Mouse (Mus musculus) T-helper 2 cell (primary cell): ENCODE data around the gene Bbx.

Experiments
- in situ Hi-C: fragments of 300-600 bp; cut with MboI, MseI; formaldehyde crosslinking; loops from one replicate; pipeline ENCODE4 v1.15.1; 2025; ENCODE audit warnings: high pct_unique_total_duplicates

The Bbx gene

GRCm38 (mm10) chr16:50402851-50403250 is 29.3 kb downstream of the Bbx start:
- in situ Hi-C loops = no loop called here

DNA sequence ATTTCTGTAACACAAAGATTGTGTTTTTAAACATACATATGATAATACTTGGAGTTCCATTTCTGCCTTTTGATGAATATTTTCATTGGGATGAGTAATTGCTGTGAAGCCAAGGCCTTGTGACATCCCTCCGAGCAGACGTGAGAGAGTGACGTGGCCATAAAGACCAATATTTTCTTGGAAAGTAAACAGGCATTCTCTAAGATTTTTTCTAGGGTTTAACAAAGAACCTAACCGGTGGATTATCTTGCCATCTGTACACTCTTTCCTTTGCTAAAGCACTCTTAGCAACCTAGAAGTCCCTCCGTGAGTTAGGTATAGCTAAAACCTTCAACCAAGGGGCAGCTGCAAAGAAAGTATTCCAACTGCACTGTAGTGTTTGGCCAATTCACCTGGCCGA is 32.4 kb downstream of the Bbx start:
- in situ Hi-C loops = no loop called here

DNA sequence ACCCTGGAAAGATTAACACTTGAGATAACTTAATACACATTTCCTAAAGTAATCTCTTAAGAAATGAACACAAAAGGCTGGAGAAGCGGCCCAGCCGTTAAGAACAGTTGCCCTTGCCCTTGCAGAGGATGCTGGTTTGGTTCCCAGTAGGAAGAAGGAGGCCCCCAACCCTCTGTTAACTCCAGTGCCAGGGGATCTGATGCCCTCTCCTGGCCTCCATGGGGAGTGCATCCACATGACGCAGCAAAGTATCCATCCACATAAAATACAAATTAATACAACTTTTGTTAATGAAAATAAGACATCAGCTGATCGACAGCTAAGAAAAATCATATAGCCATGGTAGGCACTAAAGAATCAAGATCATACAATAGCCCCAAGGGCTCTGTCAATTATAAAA is 33.6 kb downstream of the Bbx start:
- in situ Hi-C loops = no loop called here

GRCm38 (mm10) chr16:50395928-50396612 is 36.1 kb downstream of the Bbx start:
- in situ Hi-C loops = no loop called here

GRCm38 (mm10) chr16:50388499-50388898 is 43.7 kb downstream of the Bbx start:
- in situ Hi-C loops = no loop called here

GRCm38 (mm10) chr16:50383541-50383940 is 48.6 kb downstream of the Bbx start:
- in situ Hi-C loops = no loop called here

- in situ Hi-C loops = no loop called here
Observed at GRCm38 (mm10) chr16:50381351-50381746, 50.8 kb downstream of the Bbx start.

DNA sequence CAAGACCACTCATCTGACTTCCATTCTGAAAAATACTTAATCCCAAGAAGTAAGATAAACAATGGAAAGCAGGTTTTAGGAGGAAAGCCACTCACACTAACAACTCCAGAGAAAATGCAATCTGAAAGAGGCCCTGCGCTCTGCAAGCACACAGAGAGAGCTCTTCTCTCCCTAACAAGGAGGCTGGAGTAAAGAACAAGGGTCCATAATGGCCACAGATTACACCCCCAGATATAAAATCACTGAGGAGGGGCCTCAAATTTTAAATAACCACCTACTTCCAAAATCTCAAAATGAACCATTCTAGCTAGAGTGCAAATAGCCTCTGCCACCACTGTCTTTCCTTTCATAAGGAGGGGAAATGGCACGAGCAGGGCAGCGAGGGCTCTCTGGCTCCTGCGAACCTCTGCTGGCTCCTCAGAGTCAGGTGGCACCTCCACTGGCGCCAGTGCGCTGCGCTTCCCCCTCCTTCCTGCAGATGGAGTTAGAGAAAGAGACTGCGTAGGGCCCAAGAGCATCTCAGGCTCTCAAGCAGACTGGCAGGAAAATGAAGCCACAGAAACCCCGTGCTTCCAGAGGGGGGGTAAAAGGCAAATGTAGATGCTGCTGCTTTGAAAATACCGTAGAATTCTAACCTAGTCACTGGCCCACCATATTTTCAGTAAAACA is 51.4 kb downstream of the Bbx start:
- in situ Hi-C loops = no loop called here

DNA sequence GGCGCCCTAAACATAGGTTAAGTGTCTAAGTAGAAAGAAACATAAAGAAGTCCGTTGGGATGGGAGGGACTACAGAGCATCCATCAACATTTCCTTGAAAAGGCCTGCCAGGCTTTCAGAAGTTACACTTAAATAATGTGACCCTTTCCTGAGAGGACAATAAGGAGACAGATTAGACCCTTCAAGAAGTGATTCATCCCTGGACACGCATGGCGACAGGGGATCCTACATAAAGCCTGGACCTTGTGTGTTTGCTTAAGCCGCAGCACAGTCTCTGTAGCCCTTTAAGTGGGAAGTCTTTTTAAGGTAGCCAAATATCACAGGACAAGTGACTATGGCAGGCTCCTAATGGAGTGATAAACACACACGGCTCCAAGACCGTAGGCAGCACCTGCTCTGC is 52.0 kb downstream of the Bbx start:
- in situ Hi-C loops = no loop called here

- in situ Hi-C loops = no loop called here
Observed at GRCm38 (mm10) chr16:50374611-50375010, 57.6 kb downstream of the Bbx start.

GRCm38 (mm10) chr16:50373685-50374084 is 58.5 kb downstream of the Bbx start:
- in situ Hi-C loops = no loop called here

DNA sequence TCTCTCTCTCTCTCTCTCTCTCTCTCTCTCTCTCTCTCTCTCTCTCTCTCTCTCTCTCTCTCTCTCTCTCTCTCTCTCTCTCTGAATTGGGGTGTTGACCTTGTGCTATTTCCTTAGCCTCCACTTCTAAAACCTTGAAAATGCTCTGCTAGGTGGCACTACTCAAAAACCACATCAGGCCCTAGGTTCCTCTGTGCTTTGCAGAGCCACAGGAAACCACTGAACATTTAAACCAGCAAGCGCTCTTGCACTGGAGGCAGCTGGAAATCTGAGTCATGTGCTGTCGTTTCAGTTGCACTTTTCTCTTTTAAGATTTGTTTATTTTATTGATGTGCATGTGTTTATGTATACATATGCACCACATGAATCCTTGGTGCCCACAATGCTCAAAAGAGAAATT is 59.6 kb downstream of the Bbx start:
- in situ Hi-C loops = no loop called here

- in situ Hi-C loops = no loop called here
Observed at GRCm38 (mm10) chr16:50371460-50371859, 60.7 kb downstream of the Bbx start.

DNA sequence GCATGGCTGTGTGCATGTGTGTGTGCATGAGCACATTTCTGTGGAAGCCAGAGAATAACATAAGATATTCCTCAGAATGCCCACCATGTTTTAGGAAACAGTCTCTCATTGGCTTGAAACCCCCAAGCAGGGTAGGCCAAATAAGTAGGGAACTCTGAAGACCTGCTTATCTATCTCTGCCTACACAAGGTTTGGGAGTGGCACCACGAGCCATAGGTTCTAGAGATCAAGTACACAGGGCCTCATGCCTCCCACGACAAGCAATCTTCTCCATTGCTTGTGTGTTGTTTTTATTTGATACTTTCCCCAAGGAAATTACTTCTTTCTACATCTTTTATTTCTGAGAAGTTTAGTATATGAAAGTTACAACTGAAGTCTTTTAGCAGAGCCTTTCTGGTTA is 61.8 kb downstream of the Bbx start:
- in situ Hi-C loops = no loop called here

DNA sequence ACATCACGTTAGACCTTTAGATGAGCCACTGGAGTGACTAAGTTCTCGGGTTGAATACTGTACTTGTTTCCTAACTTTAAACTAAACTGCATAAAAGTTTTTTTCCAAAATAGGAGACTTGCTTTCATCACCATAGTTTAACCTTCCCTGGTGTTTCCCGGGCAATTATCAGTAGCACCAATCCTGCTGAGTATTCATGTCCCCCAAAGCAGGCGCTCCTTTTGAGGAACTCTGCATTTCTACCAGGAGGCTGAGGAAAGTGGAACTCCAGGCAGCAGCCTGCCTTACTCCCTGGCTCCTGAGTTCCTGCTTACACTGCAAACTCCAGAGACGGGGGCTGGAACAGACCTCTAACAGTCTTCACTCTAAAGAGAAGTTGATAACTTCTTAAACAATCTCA is 65.6 kb downstream of the Bbx start:
- in situ Hi-C loops = no loop called here

DNA sequence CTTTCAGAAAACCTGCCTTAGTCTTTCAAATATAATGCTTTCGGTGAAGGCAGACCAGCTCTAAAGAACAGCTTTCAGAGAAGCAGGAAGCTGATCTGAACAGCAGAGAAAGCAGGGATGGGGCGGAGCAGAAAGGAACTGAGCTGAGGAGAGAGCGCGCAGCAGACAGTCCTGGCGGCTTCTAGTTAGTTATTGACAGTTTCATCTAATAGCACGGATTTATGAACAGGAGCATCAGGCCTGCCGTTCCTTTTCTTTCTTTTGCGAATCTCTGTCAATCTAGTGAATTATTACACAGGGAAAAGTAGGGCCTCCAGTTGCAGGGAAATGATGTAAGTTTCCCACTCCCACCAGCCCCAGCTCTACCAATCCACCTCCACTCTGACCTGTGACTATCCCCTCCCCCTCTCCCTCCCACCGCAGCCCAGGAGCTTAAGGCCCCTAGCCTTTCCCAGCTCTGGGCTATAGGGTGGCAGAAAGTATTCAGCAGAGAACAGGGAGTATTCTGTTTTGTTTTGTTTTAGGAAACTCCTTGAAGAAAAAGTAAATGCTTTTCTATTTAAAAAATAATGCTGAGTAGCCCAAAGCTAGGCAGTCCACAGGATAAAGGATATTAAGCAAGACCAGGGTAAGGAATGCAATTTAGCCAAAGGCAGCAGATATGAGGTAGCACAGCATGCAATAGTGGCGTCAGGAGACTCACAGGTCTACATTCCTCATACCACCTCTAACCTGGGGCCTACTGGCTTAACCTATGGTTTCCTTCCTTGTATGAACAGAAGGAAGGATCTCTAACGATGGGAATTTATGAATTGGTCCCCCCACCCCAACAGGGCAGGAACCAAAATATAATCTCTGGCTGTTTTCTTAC is 67.8 kb downstream of the Bbx start:
- in situ Hi-C loops = no loop called here

DNA sequence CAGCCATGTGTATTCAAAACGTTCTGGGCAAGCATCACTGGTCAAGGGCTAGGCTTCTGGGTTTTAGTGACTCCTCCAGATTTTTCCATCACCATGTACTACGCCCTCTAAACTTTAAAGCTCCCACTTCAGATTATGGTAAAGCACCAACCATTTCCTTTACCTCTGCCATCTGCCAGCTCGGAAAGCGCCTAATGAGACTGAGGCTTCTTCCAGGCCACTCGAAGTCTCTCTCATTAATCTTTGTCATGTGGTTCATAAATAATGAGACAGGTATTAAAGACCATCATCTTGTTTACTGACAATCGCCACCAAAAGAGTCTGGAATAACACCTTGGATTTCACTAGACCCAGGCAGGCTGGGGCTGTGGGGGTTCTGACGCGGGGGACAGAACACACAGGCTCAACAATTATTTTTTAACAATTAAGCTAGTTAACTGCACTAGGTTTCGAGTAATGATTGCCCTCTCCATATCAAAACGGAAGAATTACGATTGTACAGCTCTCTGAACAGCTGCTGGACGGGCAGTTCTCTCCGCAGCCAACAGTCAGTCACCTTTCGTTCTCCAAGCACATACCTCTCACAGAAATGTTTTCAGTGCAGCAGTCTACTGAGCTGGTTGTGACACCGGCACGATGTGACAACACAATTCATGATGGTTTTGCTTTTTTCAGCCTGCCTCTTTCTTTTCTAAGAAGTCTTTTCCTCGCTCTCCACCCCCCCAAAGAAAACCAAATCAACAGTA is 68.6 kb downstream of the Bbx start:
- in situ Hi-C loops = no loop called here

GRCm38 (mm10) chr16:50360631-50361030 is 71.6 kb downstream of the Bbx start:
- in situ Hi-C loops = no loop called here

GRCm38 (mm10) chr16:50329684-50330083 is 102.5 kb downstream of the Bbx start:
- in situ Hi-C loops = no loop called here

GRCm38 (mm10) chr16:50324746-50325145 is 107.4 kb downstream of the Bbx start:
- in situ Hi-C loops = no loop called here

GRCm38 (mm10) chr16:50324292-50324691 is 107.9 kb downstream of the Bbx start:
- in situ Hi-C loops = no loop called here

- in situ Hi-C loops = no loop called here
Observed at GRCm38 (mm10) chr16:50321368-50321767, 110.8 kb downstream of the Bbx start.
